Mouse (Mus musculus): ENCODE measurements around the gene Prnp. TPM values are rescaled to one million over a fixed set of nuclear protein-coding genes. Genes with fewer than 3 reads are reported as not detected.

The Prnp gene
- 38.4 and 39.1 TPM in 2 replicates for polyA plus RNA-seq (2012; rRNA removed)
- polyA plus RNA-seq (2014; fragmentation: Nextera tagmentation; extraction: Ambion mirVana) = 36.1 and 43.1 TPM in 2 replicates

GRCm38 (mm10) chr2:131909683-131910572 is at the start of gene Prnp, which contains the start of gene Prn:
Gene Prnp (plus strand): TSS chr2:131909928.
Gene Prn (plus strand): TSS chr2:131909957.
- H3K4me3 ChIP-seq (replicated peaks; ENCODE audit: low read length) = peak within 1 kb of the TSS; percentile 71
- peak within 1 kb of the TSS; percentile 76 for H3K9ac ChIP-seq (ENCODE audit: low read depth, low read length, severe bottlenecking)
- H3K27me3 ChIP-seq (ENCODE audit: control insufficient read depth, insufficient read depth, low read length) = no peaks in the 10 kb centered on the region
- WGBS = 3% methylated on average over 50 of the region's 52 CpGs
- peak; percentile 96 for DNase-seq (ENCODE audit: low spot score)
- H3K4me1 ChIP-seq (ENCODE audit: control insufficient read depth, insufficient read depth, low read length) = peaks cover 8% of the 10 kb centered on the region; the same call in 1 of the 2 replicates
- no peaks in the 10 kb centered on the region for H3K9me3 ChIP-seq (ENCODE audit: control insufficient read depth, low read length)
- H3K27ac ChIP-seq (replicated peaks; ENCODE audit: low read depth, low read length) = peak within 1 kb of the TSS; percentile 65; the same call in 1 of the 2 replicates
- ATAC-seq (ENCODE audit: low FRiP score, low read depth) = peak; percentile 95
- TF ChIP-seq POLR2A (IDR thresholded peaks at IDR 0.05; ENCODE audit: borderline replicate concordance, extremely low read depth, insufficient read depth, insufficient read length) = peak; percentile 89; the same call in 1 of the 2 replicates
- H3K4me2 ChIP-seq (replicated peaks; ENCODE audit: low read depth, low read length, severe bottlenecking) = peak within 1 kb of the TSS; percentile 80
- 0 out of 2 replicates have a peak, but pooled peaks cover 3% of the 10 kb centered on the region for H3K36me3 ChIP-seq (ENCODE audit: control insufficient read depth, insufficient read depth, low read length)

GRCm38 (mm10) chr2:131862617-131863275 is 47.0 kb upstream of the Prnp start:
- no peak overlapping the region for H3K9ac ChIP-seq (ENCODE audit: low read depth, low read length, severe bottlenecking)

GRCm38 (mm10) chr2:131863472-131863871 is 46.3 kb upstream of the Prnp start:
- Histone ChIP-seq H3K27me3 (ENCODE audit: control insufficient read depth, insufficient read depth, low read length) (no peaks in the 10 kb centered on the region), H3K36me3 (ENCODE audit: control insufficient read depth, insufficient read depth, low read length) (no peaks in the 10 kb centered on the region), H3K4me2 (replicated peaks; ENCODE audit: low read depth, low read length, severe bottlenecking) (no peak overlapping the region), H3K4me1 (ENCODE audit: control insufficient read depth, insufficient read depth, low read length) (no peaks in the 10 kb centered on the region), H3K4me3 (replicated peaks; ENCODE audit: low read length) (no peak overlapping the region), H3K9me3 (ENCODE audit: control insufficient read depth, low read length) (no peaks in the 10 kb centered on the region), H3K9ac (ENCODE audit: low read depth, low read length, severe bottlenecking) (no peak overlapping the region), H3K27ac (replicated peaks; ENCODE audit: low read depth, low read length) (no peak overlapping the region)
- no peak for ATAC-seq (ENCODE audit: low FRiP score, low read depth)
- no peak for DNase-seq (ENCODE audit: low spot score)
- no peak for TF ChIP-seq POLR2A (IDR thresholded peaks at IDR 0.05; ENCODE audit: borderline replicate concordance, extremely low read depth, insufficient read depth, insufficient read length)
- WGBS = 75% methylated on average over 3 of the region's 3 CpGs

More at GRCm38 (mm10) chr2:131862617-131863275, 47.0 kb upstream of the Prnp start:
- H3K4me2 ChIP-seq (replicated peaks; ENCODE audit: low read depth, low read length, severe bottlenecking) = no peak overlapping the region
- ATAC-seq (ENCODE audit: low FRiP score, low read depth) = no peak
- no peak for DNase-seq (ENCODE audit: low spot score)
- no peaks in the 10 kb centered on the region for H3K27me3 ChIP-seq (ENCODE audit: control insufficient read depth, insufficient read depth, low read length)
- H3K4me1 ChIP-seq (ENCODE audit: control insufficient read depth, insufficient read depth, low read length) = no peaks in the 10 kb centered on the region
- no peak for TF ChIP-seq POLR2A (IDR thresholded peaks at IDR 0.05; ENCODE audit: borderline replicate concordance, extremely low read depth, insufficient read depth, insufficient read length)
- no peaks in the 10 kb centered on the region for H3K9me3 ChIP-seq (ENCODE audit: control insufficient read depth, low read length)
- WGBS = 66% methylated on average over 3 of the region's 3 CpGs
- no peak overlapping the region for H3K27ac ChIP-seq (replicated peaks; ENCODE audit: low read depth, low read length)
- H3K4me3 ChIP-seq (replicated peaks; ENCODE audit: low read length) = no peak overlapping the region
- H3K36me3 ChIP-seq (ENCODE audit: control insufficient read depth, insufficient read depth, low read length) = no peaks in the 10 kb centered on the region

GRCm38 (mm10) chr2:131864262-131864796 is 45.4 kb upstream of the Prnp start:
- Histone ChIP-seq H3K36me3 (ENCODE audit: control insufficient read depth, insufficient read depth, low read length) (no peaks in the 10 kb centered on the region), H3K4me2 (replicated peaks; ENCODE audit: low read depth, low read length, severe bottlenecking) (no peak overlapping the region), H3K9ac (ENCODE audit: low read depth, low read length, severe bottlenecking) (no peak overlapping the region), H3K4me3 (replicated peaks; ENCODE audit: low read length) (no peak overlapping the region), H3K4me1 (ENCODE audit: control insufficient read depth, insufficient read depth, low read length) (no peaks in the 10 kb centered on the region), H3K9me3 (ENCODE audit: control insufficient read depth, low read length) (no peaks in the 10 kb centered on the region), H3K27ac (replicated peaks; ENCODE audit: low read depth, low read length) (no peak overlapping the region), H3K27me3 (ENCODE audit: control insufficient read depth, insufficient read depth, low read length) (no peaks in the 10 kb centered on the region)
- no peak for DNase-seq (ENCODE audit: low spot score)
- TF ChIP-seq POLR2A (IDR thresholded peaks at IDR 0.05; ENCODE audit: borderline replicate concordance, extremely low read depth, insufficient read depth, insufficient read length) = no peak
- WGBS = 86% methylated on average over 2 of the region's 2 CpGs
- no peak for ATAC-seq (ENCODE audit: low FRiP score, low read depth)

DNA sequence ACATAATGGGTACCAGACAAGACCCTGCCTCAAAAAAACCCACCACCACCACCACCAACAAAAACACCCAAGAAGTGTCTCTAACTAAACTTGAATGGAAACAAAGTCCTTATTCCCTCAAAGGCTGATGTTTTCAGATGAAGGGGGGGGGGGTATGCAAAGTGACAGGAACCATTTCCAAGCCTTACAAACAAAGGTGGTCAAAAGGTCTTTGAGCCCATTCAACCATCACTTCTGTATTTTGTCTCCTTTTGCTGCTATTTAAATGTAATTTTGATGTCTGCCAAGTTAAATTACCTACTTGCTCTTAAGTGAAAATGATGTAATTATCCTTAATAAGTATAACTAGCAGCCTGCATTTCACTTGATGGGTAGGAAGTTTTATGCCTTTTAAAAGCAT is 43.1 kb upstream of the Prnp start:
- Histone ChIP-seq H3K4me3 (replicated peaks; ENCODE audit: low read length) (no peak overlapping the region), H3K9ac (ENCODE audit: low read depth, low read length, severe bottlenecking) (no peak overlapping the region), H3K4me2 (replicated peaks; ENCODE audit: low read depth, low read length, severe bottlenecking) (no peak overlapping the region), H3K36me3 (ENCODE audit: control insufficient read depth, insufficient read depth, low read length) (no peaks in the 10 kb centered on the region), H3K4me1 (ENCODE audit: control insufficient read depth, insufficient read depth, low read length) (no peaks in the 10 kb centered on the region), H3K9me3 (ENCODE audit: control insufficient read depth, low read length) (no peaks in the 10 kb centered on the region), H3K27me3 (ENCODE audit: control insufficient read depth, insufficient read depth, low read length) (no peaks in the 10 kb centered on the region), H3K27ac (replicated peaks; ENCODE audit: low read depth, low read length) (no peak overlapping the region)
- DNase-seq (ENCODE audit: low spot score) (no peak), ATAC-seq (ENCODE audit: low FRiP score, low read depth) (no peak)
- no peak for TF ChIP-seq POLR2A (IDR thresholded peaks at IDR 0.05; ENCODE audit: borderline replicate concordance, extremely low read depth, insufficient read depth, insufficient read length)
